Mouse (Mus musculus): ENCODE data around the gene Zbtb20.

Gene Zbtb20

GRCm38 (mm10) chr16:42875852-42875980, at the start of gene Zbtb20:
TSS of gene Zbtb20 (plus strand) at chr16:42875881.
- DNase-seq (ENCODE audit: low spot score in 2 of 2) = no peak

GRCm38 (mm10) chr16:42835940-42836339, 39.7 kb upstream of the Zbtb20 start:
- DNase-seq (ENCODE audit: low spot score in 2 of 2) = no peak

GRCm38 (mm10) chr16:42836404-42837120, 39.1 kb upstream of the Zbtb20 start:
- DNase-seq (ENCODE audit: low spot score in 2 of 2) = no peak

- DNase-seq (ENCODE audit: low spot score in 2 of 2) = no peak
These were observed 37.5 kb upstream of the Zbtb20 start for GRCm38 (mm10) chr16:42838226-42838625.

- DNase-seq (ENCODE audit: low spot score in 2 of 2) = no peak
These were observed 18.0 kb upstream of the Zbtb20 start for GRCm38 (mm10) chr16:42857564-42858183.

- no peak for DNase-seq (ENCODE audit: low spot score in 2 of 2)
These were observed 16.4 kb upstream of the Zbtb20 start for GRCm38 (mm10) chr16:42859251-42859650.

GRCm38 (mm10) chr16:42863231-42863630, 12.4 kb upstream of the Zbtb20 start:
- no peak for DNase-seq (ENCODE audit: low spot score in 2 of 2)

GRCm38 (mm10) chr16:42866061-42866460, 9.6 kb upstream of the Zbtb20 start:
- DNase-seq (ENCODE audit: low spot score in 2 of 2) = no peak

- DNase-seq (ENCODE audit: low spot score in 2 of 2) = no peak
These were observed 3.6 kb upstream of the Zbtb20 start for GRCm38 (mm10) chr16:42872101-42872500.

GRCm38 (mm10) chr16:42873942-42874341, 1.7 kb upstream of the Zbtb20 start:
- no peak for DNase-seq (ENCODE audit: low spot score in 2 of 2)

- no peak for DNase-seq (ENCODE audit: low spot score in 2 of 2)
These were observed 1.2 kb upstream of the Zbtb20 start for GRCm38 (mm10) chr16:42874456-42874855.

GRCm38 (mm10) chr16:42874910-42875851, 500 bp upstream of the Zbtb20 start:
- DNase-seq (ENCODE audit: low spot score in 2 of 2) = peak; percentile 97 to 100

- peak; percentile 45 to 52 for DNase-seq (ENCODE audit: low spot score in 2 of 2)
These were observed 630 bp downstream of the Zbtb20 start for GRCm38 (mm10) chr16:42876021-42877000.

GRCm38 (mm10) chr16:42880046-42880445, 4.4 kb downstream of the Zbtb20 start:
- no peak for DNase-seq (ENCODE audit: low spot score in 2 of 2)

GRCm38 (mm10) chr16:42885538-42885937, 9.9 kb downstream of the Zbtb20 start:
- no peak for DNase-seq (ENCODE audit: low spot score in 2 of 2)

- DNase-seq (ENCODE audit: low spot score in 2 of 2) = no peak
These were observed 10.3 kb downstream of the Zbtb20 start for GRCm38 (mm10) chr16:42885964-42886363.

- DNase-seq (ENCODE audit: low spot score in 2 of 2) = peak; percentile 12 to 18
These were observed 21.5 kb downstream of the Zbtb20 start for GRCm38 (mm10) chr16:42897125-42897693.

GRCm38 (mm10) chr16:42900328-42900727, 24.6 kb downstream of the Zbtb20 start:
- DNase-seq (ENCODE audit: low spot score in 2 of 2) = no peak

- DNase-seq (ENCODE audit: low spot score in 2 of 2) = no peak
These were observed 31.6 kb downstream of the Zbtb20 start for GRCm38 (mm10) chr16:42907283-42907701.

GRCm38 (mm10) chr16:42908381-42908780, 32.7 kb downstream of the Zbtb20 start:
- no peak for DNase-seq (ENCODE audit: low spot score in 2 of 2)

- no peak for DNase-seq (ENCODE audit: low spot score in 2 of 2)
These were observed 33.2 kb downstream of the Zbtb20 start for GRCm38 (mm10) chr16:42908896-42909295.

Measured in frontal cortex, postnatal 36 days (tissue).